Mouse (Mus musculus): Measurements from ENCODE around the gene Cyp3a13. TPM values are rescaled to one million over a fixed set of nuclear protein-coding genes. Genes with fewer than 3 reads are reported as not detected.
"Not testable (repeated sequence)": the region's sequence is repeated elsewhere in the genome, so short reads cannot be mapped to it uniquely, and the experiment has no call there.

The Cyp3a13 gene
- 0.15 and 0.19 TPM in 2 replicates for polyA plus RNA-seq (2015; fragmentation: Nextera tagmentation; extraction: Ambion mirVana)

DNA sequence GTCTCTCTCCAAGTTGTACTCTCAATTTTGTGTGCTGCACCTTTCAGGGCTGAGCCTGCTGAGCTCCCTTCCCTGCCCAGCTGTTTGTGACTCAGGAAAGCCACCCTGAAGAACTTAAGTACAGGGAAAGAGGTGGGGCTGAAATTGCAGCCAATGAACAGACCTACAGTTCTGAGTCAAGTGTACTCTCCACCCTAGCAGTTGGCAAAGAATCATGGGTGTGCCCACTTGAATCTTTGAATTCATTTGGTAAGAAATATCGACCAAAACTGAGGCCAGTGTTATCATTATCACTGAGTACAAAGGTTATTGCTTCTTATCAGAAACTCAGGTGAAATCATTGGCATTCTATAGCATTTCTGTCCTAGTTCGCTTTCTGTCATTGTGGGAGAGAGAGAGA, at the start of gene Cyp3a13:
Gene Cyp3a13, minus strand, starts transcription at position 88 of the 400 bp plus-strand sequence.
- Histone ChIP-seq H3K27me3 (no peaks in the 10 kb centered on the region), H3K9ac (no peak within 1 kb of the TSS), H3K27ac (no peak within 1 kb of the TSS), H3K9me3 (no peaks in the 10 kb centered on the region), H3K4me1 (no peaks in the 10 kb centered on the region), H3K4me3 (no peak within 1 kb of the TSS), H3K4me2 (no peak within 1 kb of the TSS), H3K36me3 (no peaks in the 10 kb centered on the region)
- no peak for ATAC-seq (ENCODE audit: insufficient number of reproducible peaks, low FRiP score, low TSS enrichment, low read depth)
- 56% methylated on average over 2 of the region's 2 CpGs for WGBS

DNA sequence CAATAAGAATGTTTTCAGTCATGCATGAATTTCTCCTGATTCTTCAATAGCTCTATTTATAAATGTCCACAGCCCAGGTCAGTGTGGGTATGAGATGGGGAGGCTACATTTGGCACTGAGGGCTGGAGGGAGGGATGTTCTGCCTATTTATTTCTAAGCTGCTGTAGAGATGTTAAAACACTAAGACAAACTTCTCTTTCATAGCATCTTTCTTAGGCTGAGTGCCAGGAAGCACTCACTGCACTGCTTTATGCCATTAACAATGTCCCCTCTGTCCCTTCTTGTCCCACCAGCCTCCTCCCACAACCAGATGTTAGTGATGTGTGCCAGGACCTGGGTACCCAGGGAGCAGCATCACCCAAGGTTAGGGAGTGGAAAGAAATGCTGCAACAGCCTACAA, 45.1 kb upstream of the Cyp3a13 start:
- Histone ChIP-seq H3K9me3 (no peaks in the 10 kb centered on the region), H3K4me1 (no peaks in the 10 kb centered on the region), H3K4me2 (no peak overlapping the region), H3K36me3 (no peaks in the 10 kb centered on the region), H3K27me3 (no peaks in the 10 kb centered on the region), H3K27ac (no peak overlapping the region), H3K4me3 (no peak overlapping the region), H3K9ac (no peak overlapping the region)
- peak; percentile 81 for ATAC-seq (ENCODE audit: insufficient number of reproducible peaks, low FRiP score, low TSS enrichment, low read depth)

DNA sequence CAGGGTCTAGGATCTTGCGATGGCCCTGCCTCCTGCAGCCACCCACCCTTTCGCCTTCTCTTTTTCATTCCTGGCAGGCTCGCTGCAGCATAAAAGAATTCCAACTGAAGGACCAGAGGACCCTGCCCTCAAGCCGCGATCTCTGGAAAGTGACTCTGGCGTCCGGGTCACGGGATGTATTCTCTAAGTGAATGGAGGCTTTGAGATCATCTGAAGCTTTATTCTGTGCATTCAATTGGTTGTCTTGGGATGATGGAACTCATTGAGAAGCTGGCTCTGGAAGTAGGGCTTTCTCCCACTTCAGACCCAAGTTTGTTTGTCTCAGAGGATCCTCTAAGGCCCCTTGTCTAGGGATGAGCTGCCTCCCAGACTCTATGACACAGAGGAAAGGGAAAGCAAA, 41.5 kb upstream of the Cyp3a13 start, which contains the start of gene Gjc3:
Gene Gjc3, minus strand, starts transcription at position 154 of the 400 bp plus-strand sequence.
- Histone ChIP-seq H3K27me3 (no peaks in the 10 kb centered on the region), H3K27ac (no peak within 1 kb of the TSS), H3K4me3 (no peak within 1 kb of the TSS), H3K4me2 (no peak within 1 kb of the TSS), H3K4me1 (no peaks in the 10 kb centered on the region), H3K9ac (no peak within 1 kb of the TSS), H3K9me3 (no peaks in the 10 kb centered on the region), H3K36me3 (no peaks in the 10 kb centered on the region)
- ATAC-seq (ENCODE audit: insufficient number of reproducible peaks, low FRiP score, low TSS enrichment, low read depth): no peak
- WGBS: 74% methylated on average over 8 of the region's 8 CpGs

DNA sequence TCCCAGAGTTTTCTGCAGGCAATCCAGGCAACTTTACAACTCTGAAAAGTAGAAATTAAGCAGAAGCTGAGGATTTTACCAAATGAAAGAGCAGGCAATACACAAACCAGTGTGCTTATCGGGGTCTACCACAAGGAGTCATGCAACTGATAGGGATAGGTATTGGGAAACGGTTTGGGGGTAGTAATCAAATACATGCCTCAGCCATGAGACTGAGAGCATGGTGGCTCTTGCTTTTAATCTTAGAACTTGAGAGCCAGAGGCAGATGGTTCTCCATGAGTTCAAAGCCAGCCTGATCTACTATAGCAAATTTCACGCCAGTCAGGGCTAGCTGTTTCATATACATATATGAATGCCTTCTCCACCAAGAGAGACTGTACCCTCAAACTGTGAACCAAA, 35.0 kb upstream of the Cyp3a13 start:
- no peaks in the 10 kb centered on the region for H3K36me3 ChIP-seq
- H3K9ac ChIP-seq: no peak overlapping the region
- ATAC-seq (ENCODE audit: insufficient number of reproducible peaks, low FRiP score, low TSS enrichment, low read depth): no peak
- no peak overlapping the region for H3K4me2 ChIP-seq
- H3K27me3 ChIP-seq: no peaks in the 10 kb centered on the region
- no peaks in the 10 kb centered on the region for H3K4me1 ChIP-seq
- no peaks in the 10 kb centered on the region for H3K9me3 ChIP-seq
- no peak overlapping the region for H3K4me3 ChIP-seq
- 82% methylated on average over 3 of the region's 3 CpGs for WGBS
- no peak overlapping the region for H3K27ac ChIP-seq

DNA sequence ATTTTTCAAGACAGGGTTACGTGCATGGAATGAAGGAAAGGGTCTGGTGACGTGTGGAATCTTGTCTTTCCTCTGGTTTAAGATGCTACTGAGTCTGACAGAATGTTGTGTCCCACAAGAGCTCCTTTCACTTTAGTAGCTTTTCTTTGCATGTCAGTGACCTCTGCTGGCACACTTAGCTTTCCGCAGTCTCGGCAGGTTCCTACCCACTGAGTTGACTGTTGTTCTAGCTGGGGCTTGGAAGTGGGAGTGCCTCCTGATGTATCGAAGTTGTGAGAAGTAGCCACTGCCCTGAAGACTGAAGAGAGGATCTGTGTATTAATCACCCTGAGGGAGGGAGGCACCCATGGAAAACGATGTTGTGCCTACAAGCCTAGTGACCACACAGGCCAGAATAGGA, 29.8 kb upstream of the Cyp3a13 start:
- Histone ChIP-seq H3K9me3 (no peaks in the 10 kb centered on the region), H3K27me3 (no peaks in the 10 kb centered on the region), H3K36me3 (no peaks in the 10 kb centered on the region), H3K4me1 (no peaks in the 10 kb centered on the region), H3K27ac (no peak overlapping the region), H3K9ac (no peak overlapping the region), H3K4me2 (no peak overlapping the region), H3K4me3 (no peak overlapping the region)
- 39% methylated on average over 6 of the region's 6 CpGs for WGBS
- ATAC-seq (ENCODE audit: insufficient number of reproducible peaks, low FRiP score, low TSS enrichment, low read depth): no peak

DNA sequence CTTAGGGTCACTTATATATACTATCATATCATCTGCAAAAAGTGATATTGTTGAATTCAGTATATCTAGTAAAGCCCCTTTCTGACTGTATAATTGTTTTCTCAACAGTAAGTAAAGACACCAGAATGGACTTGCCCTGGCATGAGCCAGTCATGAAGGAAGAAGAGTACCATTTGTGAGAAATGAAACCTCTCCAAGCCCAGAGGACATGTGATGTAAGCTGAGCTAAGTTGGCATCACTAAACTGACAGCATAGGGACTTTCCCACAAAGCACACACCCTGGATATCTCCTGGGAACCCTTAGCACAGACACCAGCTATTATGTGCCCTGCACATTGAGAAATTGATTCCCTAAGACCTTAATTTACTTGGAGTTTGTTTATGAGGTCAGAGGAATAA, 25.9 kb upstream of the Cyp3a13 start:
- Histone ChIP-seq H3K4me3 (no peak overlapping the region), H3K27me3 (no peaks in the 10 kb centered on the region), H3K9ac (no peak overlapping the region), H3K27ac (no peak overlapping the region), H3K36me3 (no peaks in the 10 kb centered on the region), H3K4me1 (no peaks in the 10 kb centered on the region), H3K4me2 (no peak overlapping the region), H3K9me3 (no peaks in the 10 kb centered on the region)
- no peak for ATAC-seq (ENCODE audit: insufficient number of reproducible peaks, low FRiP score, low TSS enrichment, low read depth)

DNA sequence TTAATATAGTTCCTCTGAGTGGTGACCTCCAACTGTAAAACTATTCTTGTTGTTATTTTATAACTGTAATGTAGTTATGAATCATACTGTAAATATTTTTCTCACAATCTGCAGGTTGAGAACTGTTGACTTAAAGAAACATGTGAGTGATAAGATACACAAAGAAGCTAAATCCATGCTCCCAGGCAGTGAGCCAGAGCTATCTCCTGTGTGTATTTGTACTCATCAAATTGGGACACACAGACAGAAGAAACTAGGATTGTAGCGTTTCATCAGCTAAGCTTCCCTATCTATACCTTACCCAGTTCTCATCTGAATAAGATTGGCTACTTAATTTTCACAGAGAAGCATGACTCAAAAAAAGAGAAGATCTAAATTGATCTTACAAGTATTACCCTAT, 21.7 kb upstream of the Cyp3a13 start:
- Histone ChIP-seq H3K4me3 (no peak overlapping the region), H3K4me2 (no peak overlapping the region), H3K9ac (no peak overlapping the region), H3K27me3 (no peaks in the 10 kb centered on the region), H3K9me3 (no peaks in the 10 kb centered on the region), H3K36me3 (no peaks in the 10 kb centered on the region), H3K27ac (no peak overlapping the region), H3K4me1 (no peaks in the 10 kb centered on the region)
- 81% methylated on average over 1 of the region's 1 CpGs for WGBS
- ATAC-seq (ENCODE audit: insufficient number of reproducible peaks, low FRiP score, low TSS enrichment, low read depth): no peak

DNA sequence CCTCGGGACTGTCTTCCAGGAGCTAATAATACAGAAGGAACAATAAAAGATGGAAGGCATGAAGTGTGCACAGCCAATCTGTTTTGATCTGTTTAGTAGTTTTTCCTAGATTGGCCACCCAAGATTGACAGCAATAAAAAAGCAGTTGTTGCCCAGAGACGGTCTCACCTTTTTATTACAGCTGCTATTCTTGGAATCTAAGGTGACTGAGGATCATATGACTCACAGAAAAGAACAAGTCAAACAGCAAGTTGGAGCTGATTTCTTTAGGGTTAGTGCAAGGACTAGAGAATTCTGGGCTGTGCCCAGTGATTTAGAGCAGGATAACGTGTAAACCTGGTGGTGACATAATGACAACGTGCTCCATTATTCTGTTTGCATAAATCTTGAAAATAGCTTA, 19.5 kb upstream of the Cyp3a13 start:
- Histone ChIP-seq H3K9ac (no peak overlapping the region), H3K4me1 (no peaks in the 10 kb centered on the region), H3K4me2 (no peak overlapping the region), H3K27ac (no peak overlapping the region), H3K36me3 (no peaks in the 10 kb centered on the region), H3K9me3 (no peaks in the 10 kb centered on the region), H3K4me3 (no peak overlapping the region), H3K27me3 (no peaks in the 10 kb centered on the region)
- ATAC-seq (ENCODE audit: insufficient number of reproducible peaks, low FRiP score, low TSS enrichment, low read depth): no peak
- WGBS: 51% methylated on average over 4 of the region's 4 CpGs

DNA sequence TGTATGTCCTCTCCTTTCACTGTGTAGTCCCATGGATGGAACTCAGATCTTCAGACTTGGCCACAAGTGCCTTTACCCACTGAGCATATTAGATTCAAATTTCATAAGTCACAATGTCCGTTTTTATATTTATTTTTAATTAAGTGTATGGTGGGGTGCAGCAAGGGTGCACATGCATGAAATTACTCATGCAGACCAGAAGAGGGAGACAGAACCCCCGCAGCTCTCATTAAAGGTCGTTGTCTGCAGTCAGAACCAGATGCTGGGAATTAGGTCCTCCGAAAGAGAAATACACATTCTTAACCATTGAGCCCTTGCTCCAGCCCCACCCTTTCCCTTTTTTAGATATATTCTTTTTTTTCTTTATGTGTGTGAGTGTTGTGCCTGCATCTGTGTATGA, 15.8 kb upstream of the Cyp3a13 start:
- 60% methylated on average over 4 of the region's 4 CpGs for WGBS
- Histone ChIP-seq H3K27ac (no peak overlapping the region), H3K4me1 (no peaks in the 10 kb centered on the region), H3K4me2 (no peak overlapping the region), H3K36me3 (no peaks in the 10 kb centered on the region), H3K27me3 (no peaks in the 10 kb centered on the region), H3K4me3 (no peak overlapping the region), H3K9ac (no peak overlapping the region), H3K9me3 (no peaks in the 10 kb centered on the region)
- ATAC-seq (ENCODE audit: insufficient number of reproducible peaks, low FRiP score, low TSS enrichment, low read depth): no peak

DNA sequence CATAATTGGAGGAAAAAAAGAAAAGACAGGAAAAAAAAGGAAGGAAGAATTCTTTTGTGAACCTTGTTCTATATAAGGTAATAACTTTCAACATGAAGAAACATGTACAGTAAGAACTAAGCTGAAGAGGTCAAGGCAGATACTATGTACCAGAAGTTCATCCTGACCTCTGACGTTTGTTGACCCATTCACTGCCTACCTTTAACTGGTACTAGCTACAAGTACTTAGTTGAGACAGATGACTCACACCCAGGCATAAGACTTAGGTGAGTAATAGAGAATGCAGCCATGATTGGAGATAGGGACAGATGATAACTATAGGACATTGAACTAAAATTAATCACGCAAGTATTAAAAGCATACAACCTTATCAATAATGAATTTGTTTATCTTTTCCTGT, 15.1 kb upstream of the Cyp3a13 start:
- 81% methylated on average over 2 of the region's 2 CpGs for WGBS
- Histone ChIP-seq H3K4me3 (no peak overlapping the region), H3K27ac (no peak overlapping the region), H3K4me2 (no peak overlapping the region), H3K9me3 (no peaks in the 10 kb centered on the region), H3K4me1 (no peaks in the 10 kb centered on the region), H3K9ac (no peak overlapping the region), H3K27me3 (no peaks in the 10 kb centered on the region), H3K36me3 (no peaks in the 10 kb centered on the region)
- ATAC-seq (ENCODE audit: insufficient number of reproducible peaks, low FRiP score, low TSS enrichment, low read depth): no peak

DNA sequence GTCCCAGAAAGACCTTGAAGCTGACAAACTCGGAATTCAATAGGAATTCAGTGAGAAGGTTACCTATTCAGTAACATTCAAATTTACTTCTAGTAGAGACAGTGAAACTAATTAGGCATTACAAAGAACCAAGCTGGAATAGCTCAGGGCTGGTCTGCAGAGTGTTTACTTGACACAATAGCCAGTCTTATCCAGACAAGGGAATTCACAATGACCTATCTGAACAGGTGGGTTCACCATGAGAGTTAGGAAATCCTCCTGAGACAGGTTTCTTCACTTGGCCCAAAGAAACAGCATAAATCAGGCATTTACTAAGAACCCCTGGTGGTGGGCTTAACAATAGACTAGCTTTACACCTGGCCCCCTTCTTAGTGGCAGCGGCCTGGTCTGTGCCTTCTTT, 12.5 kb upstream of the Cyp3a13 start:
- WGBS: 80% methylated on average over 2 of the region's 2 CpGs
- not testable (repeated sequence) for H3K4me1 ChIP-seq; H3K4me3 ChIP-seq; H3K36me3 ChIP-seq; ATAC-seq (ENCODE audit: insufficient number of reproducible peaks, low FRiP score, low TSS enrichment, low read depth); H3K27ac ChIP-seq; H3K9ac ChIP-seq; H3K9me3 ChIP-seq; H3K4me2 ChIP-seq; H3K27me3 ChIP-seq

DNA sequence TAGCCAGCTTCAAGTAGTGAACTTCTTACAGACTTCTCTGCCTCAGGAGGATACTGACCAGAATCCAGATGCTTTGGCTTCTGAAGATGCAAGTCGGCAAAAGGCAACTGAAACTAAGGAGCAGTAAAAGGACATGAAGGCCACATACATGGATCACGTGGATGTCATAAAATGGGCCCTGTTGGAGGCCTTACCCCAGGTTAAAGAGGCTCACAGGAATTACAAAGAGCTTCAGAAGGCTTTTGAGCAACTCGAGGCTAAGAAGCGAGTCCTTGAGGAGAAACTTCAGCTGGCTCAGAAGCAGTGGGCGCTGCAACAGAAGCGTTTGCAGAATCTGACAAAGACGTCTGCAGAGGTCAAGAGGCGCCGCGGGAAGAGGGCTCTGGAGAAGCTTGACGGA, 7.0 kb upstream of the Cyp3a13 start:
- H3K9ac ChIP-seq: no peak overlapping the region
- WGBS: 73% methylated on average over 11 of the region's 11 CpGs
- H3K9me3 ChIP-seq: no peaks in the 10 kb centered on the region
- no peak for ATAC-seq (ENCODE audit: insufficient number of reproducible peaks, low FRiP score, low TSS enrichment, low read depth)
- H3K4me1 ChIP-seq: no peaks in the 10 kb centered on the region
- H3K27ac ChIP-seq: no peak overlapping the region
- no peaks in the 10 kb centered on the region for H3K27me3 ChIP-seq
- no peak overlapping the region for H3K4me3 ChIP-seq
- H3K4me2 ChIP-seq: no peak overlapping the region
- no peaks in the 10 kb centered on the region for H3K36me3 ChIP-seq

DNA sequence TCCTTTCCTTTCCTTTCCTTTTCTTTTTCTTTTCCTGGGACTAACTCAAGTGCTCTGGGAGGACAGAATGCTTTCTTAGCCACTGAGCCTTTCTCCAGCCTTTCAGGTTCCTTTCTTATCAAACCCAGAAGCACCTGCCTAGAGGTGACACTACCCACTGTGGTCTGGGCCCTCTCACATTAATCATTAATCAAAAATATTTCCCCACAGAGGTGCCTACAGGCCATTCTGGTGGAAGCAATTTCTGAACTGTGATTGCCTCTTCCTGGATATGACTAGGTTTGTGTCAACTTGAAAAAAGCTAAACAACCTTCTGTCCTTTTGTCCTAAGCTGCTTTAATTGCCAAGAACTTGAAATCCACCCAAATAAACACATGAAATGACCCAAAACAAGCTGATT, 752 bp upstream of the Cyp3a13 start:
- H3K9ac ChIP-seq: no peak overlapping the region
- no peak overlapping the region for H3K4me3 ChIP-seq
- no peaks in the 10 kb centered on the region for H3K27me3 ChIP-seq
- H3K36me3 ChIP-seq: no peaks in the 10 kb centered on the region
- H3K27ac ChIP-seq: no peak overlapping the region
- no peaks in the 10 kb centered on the region for H3K4me1 ChIP-seq
- no peak overlapping the region for H3K4me2 ChIP-seq
- ATAC-seq (ENCODE audit: insufficient number of reproducible peaks, low FRiP score, low TSS enrichment, low read depth): no peak
- no peaks in the 10 kb centered on the region for H3K9me3 ChIP-seq
